Mouse (Mus musculus): ENCODE results near the gene Mtx1. TPM values are rescaled to one million over a fixed set of nuclear protein-coding genes. Genes with fewer than 3 reads are reported as not detected.

The Mtx1 gene
- polyA plus RNA-seq, 1 experiment: 181 TPM

DNA sequence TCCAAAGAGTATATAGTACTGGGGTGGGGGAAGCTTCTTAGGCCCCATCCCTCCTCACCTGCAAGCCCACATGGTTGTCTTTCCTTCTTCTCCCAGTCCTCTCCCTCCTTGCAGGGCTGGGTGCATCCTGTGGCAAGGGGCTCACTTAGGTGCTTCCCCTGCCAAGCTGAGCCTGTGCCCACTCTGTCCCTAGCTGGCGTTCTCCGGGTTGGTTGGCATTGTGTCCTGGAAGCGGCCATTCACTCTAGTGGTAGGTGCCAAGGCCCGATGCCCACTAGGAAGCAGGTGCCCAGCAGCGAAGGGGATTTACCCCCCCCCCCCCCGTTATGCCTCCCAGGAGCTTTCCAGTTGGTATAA, 43.0 kb downstream of the Mtx1 start:
- H3K27ac ChIP-seq (ENCODE audit: insufficient read depth, low read depth, low read length): no peak overlapping the region
- no peaks in the 10 kb centered on the region for H3K27me3 ChIP-seq (ENCODE audit: control insufficient read depth, insufficient read depth, low read length)
- H3K4me1 ChIP-seq (ENCODE audit: control insufficient read depth, insufficient read depth, insufficient read length, low read length): peaks cover 6% of the 10 kb centered on the region; the same call in 1 of the 2 replicates
- WGBS: 86% methylated on average over 6 of the region's 6 CpGs
- no peak for TF ChIP-seq CTCF (IDR thresholded peaks at IDR 0.05; ENCODE audit: extremely low read depth, insufficient read length, insufficient replicate concordance, low read depth, low read length)
- TF ChIP-seq POLR2A (IDR thresholded peaks at IDR 0.05; ENCODE audit: low read depth, low read length): no peak
- H3K36me3 ChIP-seq (ENCODE audit: control insufficient read depth, insufficient read depth, low read length): peaks cover 27% of the 10 kb centered on the region
- peak overlapping the region; percentile 69; the same call in 1 of the 2 replicates for H3K4me3 ChIP-seq (ENCODE audit: low read depth, low read length)

- H3K27ac ChIP-seq (ENCODE audit: insufficient read depth, low read depth, low read length): no peak within 1 kb of the TSS
- 8% methylated on average over 39 of the region's 39 CpGs for WGBS
- peaks cover 9% of the 10 kb centered on the region for H3K4me1 ChIP-seq (ENCODE audit: control insufficient read depth, insufficient read depth, insufficient read length, low read length)
- TF ChIP-seq POLR2A (IDR thresholded peaks at IDR 0.05; ENCODE audit: low read depth, low read length) (peak; percentile 26; the same call in 1 of the 2 replicates), CTCF (IDR thresholded peaks at IDR 0.05; ENCODE audit: extremely low read depth, insufficient read length, insufficient replicate concordance, low read depth, low read length) (no peak)
- peak within 1 kb of the TSS; percentile 69 for H3K4me3 ChIP-seq (ENCODE audit: low read depth, low read length)
- no peaks in the 10 kb centered on the region for H3K27me3 ChIP-seq (ENCODE audit: control insufficient read depth, insufficient read depth, low read length)
- H3K36me3 ChIP-seq (ENCODE audit: control insufficient read depth, insufficient read depth, low read length): peaks cover 27% of the 10 kb centered on the region
These were observed 43.6 kb downstream of the Mtx1 start, which contains the start of gene Fam189b for GRCm38 (mm10) chr3:89183058-89183958. Gene Fam189b, plus strand, starts transcription at chr3:89183143.

GRCm38 (mm10) chr3:89182531-89183057, 44.3 kb downstream of the Mtx1 start:
- Histone ChIP-seq H3K27ac (ENCODE audit: insufficient read depth, low read depth, low read length) (no peak overlapping the region), H3K4me1 (ENCODE audit: control insufficient read depth, insufficient read depth, insufficient read length, low read length) (peaks cover 11% of the 10 kb centered on the region), H3K36me3 (ENCODE audit: control insufficient read depth, insufficient read depth, low read length) (peaks cover 27% of the 10 kb centered on the region), H3K27me3 (ENCODE audit: control insufficient read depth, insufficient read depth, low read length) (no peaks in the 10 kb centered on the region), H3K4me3 (ENCODE audit: low read depth, low read length) (peak overlapping the region; percentile 69)
- WGBS: 40% methylated on average over 7 of the region's 7 CpGs
- TF ChIP-seq CTCF (IDR thresholded peaks at IDR 0.05; ENCODE audit: extremely low read depth, insufficient read length, insufficient replicate concordance, low read depth, low read length): no peak

GRCm38 (mm10) chr3:89181749-89182500, 45.0 kb downstream of the Mtx1 start:
- 94% methylated on average over 27 of the region's 27 CpGs for WGBS
- H3K4me1 ChIP-seq (ENCODE audit: control insufficient read depth, insufficient read depth, insufficient read length, low read length): peaks cover 11% of the 10 kb centered on the region
- no peak for TF ChIP-seq POLR2A (IDR thresholded peaks at IDR 0.05; ENCODE audit: low read depth, low read length)
- no peak for TF ChIP-seq CTCF (IDR thresholded peaks at IDR 0.05; ENCODE audit: extremely low read depth, insufficient read length, insufficient replicate concordance, low read depth, low read length)
- H3K36me3 ChIP-seq (ENCODE audit: control insufficient read depth, insufficient read depth, low read length): peaks cover 27% of the 10 kb centered on the region
- H3K27me3 ChIP-seq (ENCODE audit: control insufficient read depth, insufficient read depth, low read length): no peaks in the 10 kb centered on the region
- H3K4me3 ChIP-seq (ENCODE audit: low read depth, low read length): no peak overlapping the region
- H3K27ac ChIP-seq (ENCODE audit: insufficient read depth, low read depth, low read length): no peak overlapping the region

- Histone ChIP-seq H3K27ac (ENCODE audit: insufficient read depth, low read depth, low read length) (no peak overlapping the region), H3K36me3 (ENCODE audit: control insufficient read depth, insufficient read depth, low read length) (peaks cover 50% of the 10 kb centered on the region)
- 93% methylated on average over 11 of the region's 11 CpGs for WGBS
These were observed 47.8 kb downstream of the Mtx1 start for GRCm38 (mm10) chr3:89179056-89179455.

DNA sequence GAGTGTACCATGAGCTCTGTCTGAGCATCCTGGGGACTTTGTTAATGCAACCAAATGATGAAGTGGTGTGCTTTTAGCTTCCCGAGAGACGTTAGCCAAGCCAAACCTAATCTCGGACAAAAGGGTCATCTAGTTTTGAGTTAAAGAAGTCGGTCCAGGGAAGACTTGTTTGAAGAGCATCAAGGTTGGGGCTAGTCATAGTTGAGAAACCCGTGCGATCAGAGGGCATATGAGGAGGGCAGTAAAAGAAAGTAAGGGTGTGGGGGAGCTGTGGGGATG, 48.8 kb downstream of the Mtx1 start:
- Histone ChIP-seq H3K36me3 (ENCODE audit: control insufficient read depth, insufficient read depth, low read length) (peaks cover 60% of the 10 kb centered on the region), H3K27ac (ENCODE audit: insufficient read depth, low read depth, low read length) (peak overlapping the region; percentile 42), H3K4me1 (ENCODE audit: control insufficient read depth, insufficient read depth, insufficient read length, low read length) (peaks cover 8% of the 10 kb centered on the region), H3K4me3 (ENCODE audit: low read depth, low read length) (peak overlapping the region; percentile 85), H3K27me3 (ENCODE audit: control insufficient read depth, insufficient read depth, low read length) (no peaks in the 10 kb centered on the region)
- TF ChIP-seq POLR2A (IDR thresholded peaks at IDR 0.05; ENCODE audit: low read depth, low read length): no peak
- no peak for TF ChIP-seq CTCF (IDR thresholded peaks at IDR 0.05; ENCODE audit: extremely low read depth, insufficient read length, insufficient replicate concordance, low read depth, low read length)
- 2% methylated on average over 6 of the region's 6 CpGs for WGBS

More at GRCm38 (mm10) chr3:89179056-89179455, 47.8 kb downstream of the Mtx1 start:
- no peak for TF ChIP-seq POLR2A (IDR thresholded peaks at IDR 0.05; ENCODE audit: low read depth, low read length)
- no peak for TF ChIP-seq CTCF (IDR thresholded peaks at IDR 0.05; ENCODE audit: extremely low read depth, insufficient read length, insufficient replicate concordance, low read depth, low read length)
- Histone ChIP-seq H3K27me3 (ENCODE audit: control insufficient read depth, insufficient read depth, low read length) (no peaks in the 10 kb centered on the region), H3K4me1 (ENCODE audit: control insufficient read depth, insufficient read depth, insufficient read length, low read length) (peaks cover 11% of the 10 kb centered on the region), H3K4me3 (ENCODE audit: low read depth, low read length) (no peak overlapping the region)

All from small intestine, adult 2 months (tissue).